Mouse (Mus musculus) kidney, postnatal 36 days (tissue): ENCODE measurements around the gene Elmo3.

Source experiments
- DNase-seq, 2 experiments: peaks; one replicate each; pipeline ENCODE4 v3.0.0; 2021 to 2022; ENCODE audit warnings: mixed read lengths in 2 of 2

Elmo3 gene

DNA sequence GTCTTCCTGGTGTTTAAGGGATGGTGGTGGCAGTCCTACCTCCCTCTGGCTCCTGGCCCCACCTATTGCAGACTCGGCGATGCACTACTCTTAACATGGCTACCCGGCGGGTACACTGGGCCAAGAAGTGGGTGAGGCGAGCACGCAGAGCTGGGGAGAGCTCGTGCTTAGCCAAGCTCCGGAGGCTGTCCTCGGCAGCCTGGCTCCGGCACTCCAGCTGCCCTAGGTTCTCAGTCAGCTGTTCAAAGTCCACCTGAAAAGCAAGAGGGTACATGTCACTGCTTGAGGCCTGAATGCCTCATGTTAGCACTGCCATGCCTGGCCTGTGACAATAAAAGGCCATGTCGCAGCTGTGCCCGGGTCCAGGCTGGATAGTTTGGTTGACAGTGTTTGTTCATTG, 24.9 kb downstream of the Elmo3 start:
- peak; percentile 41 to 54 for DNase-seq

DNA sequence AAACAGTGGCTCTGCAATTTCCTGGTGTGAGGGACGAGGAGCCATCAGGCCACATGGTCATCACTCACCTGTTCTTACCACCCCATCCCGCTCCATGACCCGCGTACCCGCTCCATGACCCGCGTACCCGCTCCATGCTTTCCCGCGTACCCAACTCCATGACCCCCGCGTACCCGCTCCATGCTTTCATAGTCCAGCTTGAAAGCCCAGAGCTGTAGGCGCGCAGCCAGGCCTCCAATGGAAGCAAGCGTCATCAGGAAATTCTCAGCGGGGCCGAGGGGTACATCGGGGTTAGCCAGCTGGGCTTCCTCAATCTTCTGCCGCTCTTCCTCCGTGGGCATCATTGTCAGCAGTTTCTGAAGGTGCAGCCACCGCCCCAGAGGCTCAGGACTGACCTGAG, 26.1 kb downstream of the Elmo3 start:
- no peak for DNase-seq

DNA sequence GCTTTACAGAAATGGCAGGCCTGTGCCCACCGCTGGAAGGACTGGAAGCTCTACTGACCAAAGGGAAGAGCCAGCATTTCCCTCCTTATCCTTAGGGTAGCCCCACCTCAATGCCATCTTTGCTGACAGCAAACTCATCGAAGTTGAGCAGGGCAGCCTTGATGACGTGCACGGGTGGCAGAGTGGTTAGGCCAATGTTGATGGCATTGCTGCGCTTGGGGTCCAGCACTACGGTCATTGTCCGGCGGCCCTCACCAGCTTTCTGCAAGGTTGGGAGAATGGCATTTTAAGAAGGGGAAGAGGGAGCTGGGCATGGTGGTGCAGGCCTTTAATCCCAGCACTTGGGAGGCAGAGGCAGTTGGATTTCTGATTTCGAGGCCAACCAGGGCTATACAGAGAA, 26.5 kb downstream of the Elmo3 start:
- DNase-seq = no peak

DNA sequence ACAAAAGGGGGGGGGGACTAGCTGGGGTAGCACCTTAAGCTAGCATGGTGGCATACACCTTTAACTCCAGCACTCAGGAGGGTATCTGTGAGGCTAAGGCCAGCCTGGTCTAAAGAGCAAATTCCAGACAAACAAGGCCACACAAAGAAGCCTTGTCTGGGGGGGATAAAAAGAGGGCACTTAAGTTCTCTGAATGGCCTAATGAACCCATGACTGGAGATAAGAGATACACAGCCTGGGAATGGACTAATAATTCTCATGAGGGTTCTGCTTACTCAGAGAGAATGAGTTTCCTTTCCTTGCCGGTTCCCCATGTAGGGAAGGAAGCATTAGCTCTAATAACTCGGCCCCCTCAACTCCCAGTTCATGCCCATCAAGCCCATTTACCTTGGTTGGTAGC, 27.1 kb downstream of the Elmo3 start:
- DNase-seq = no peak

DNA sequence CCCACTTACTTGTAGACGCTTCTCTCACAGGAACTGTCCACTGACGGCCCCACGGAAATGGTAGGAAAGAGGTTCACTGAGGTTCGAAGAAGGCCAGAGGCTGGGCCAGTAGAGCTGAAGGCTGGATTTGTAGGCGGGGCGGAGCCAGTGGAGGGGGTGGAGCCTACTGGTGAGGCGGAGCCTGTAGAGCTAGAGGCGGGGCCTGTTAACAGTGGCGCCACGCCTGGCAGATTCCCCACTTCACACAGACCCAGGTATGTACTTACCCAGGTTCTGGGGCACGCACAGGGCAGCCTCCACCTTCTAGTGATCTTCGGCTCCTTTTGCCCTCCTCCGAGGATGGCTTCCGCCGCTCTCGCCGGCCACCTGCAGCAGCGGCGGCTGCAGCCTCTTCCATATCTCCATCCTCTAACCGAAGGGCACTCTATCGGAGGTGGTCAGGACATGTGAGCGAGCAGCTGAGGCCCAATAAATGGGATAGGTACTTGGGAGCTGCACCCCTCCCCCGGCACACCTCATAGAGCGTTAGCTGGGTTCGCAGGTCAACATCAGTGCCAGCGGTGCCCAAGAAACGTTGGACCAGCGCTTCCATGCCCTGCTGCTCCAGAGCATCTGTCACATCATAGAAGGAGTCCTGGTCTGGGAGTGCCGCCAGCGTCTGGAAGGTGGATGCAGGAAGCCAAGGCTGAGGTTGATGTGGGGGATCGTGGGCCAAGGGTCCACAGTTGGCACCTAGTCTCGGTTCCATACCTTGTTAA, 31.2 kb downstream of the Elmo3 start:
- peak in 1 of 2 experiments; percentile 46 for DNase-seq

DNA sequence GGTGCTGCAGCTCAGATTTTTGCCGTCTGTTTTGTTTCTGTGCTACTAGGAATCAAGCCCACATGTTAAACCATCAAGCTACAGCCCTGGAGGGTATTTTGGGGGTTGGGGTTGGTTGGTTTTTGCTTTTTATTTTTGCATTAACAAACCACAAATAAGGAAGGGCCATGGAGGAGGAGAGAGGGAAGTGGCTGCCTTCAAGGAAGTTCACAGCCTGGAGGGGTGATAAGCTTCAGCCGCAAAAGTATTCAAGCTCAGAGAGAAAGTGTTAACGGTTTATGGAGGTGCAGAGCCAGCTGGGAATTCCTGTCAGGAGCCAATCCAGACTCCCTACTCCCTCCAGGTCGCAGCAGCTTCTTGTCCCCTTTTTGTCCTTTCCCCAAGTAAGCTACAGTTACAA, 33.6 kb downstream of the Elmo3 start:
- DNase-seq = no peak

DNA sequence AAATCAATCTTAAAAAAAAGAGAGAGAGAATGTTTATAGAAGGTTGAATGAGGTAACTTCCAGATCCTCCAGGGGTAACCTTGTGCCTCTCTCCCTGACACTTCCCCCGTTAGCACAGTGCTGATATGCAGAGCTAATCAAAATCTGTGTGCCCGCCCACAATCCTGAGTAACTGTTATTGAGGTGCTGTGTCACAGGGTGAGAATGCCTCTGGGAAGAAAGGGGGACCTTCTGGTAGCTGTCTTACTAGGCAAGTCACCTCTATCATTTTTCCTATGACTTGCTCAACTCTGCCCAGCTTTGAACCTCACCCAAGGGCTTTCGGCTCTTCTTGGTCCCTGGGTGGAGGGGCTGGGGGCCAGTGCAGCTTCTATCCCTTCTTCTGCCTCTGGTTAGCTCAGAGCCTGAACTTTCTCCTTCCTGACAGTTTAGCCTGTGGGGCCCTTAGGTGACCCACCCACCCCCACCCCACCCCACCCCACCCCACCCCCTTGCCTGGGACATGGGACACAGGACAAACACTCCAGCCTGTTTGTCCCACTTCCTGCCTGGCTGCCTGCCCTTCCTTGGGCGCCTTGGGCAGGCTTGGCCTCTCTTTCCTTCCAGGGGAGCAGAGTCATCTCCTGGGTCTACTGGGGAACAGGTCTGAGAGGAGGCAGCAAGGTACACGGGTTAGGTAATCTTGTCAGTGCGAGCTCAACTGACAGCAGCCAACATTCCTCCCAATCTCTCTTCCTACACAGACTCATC, 34.7 kb downstream of the Elmo3 start:
- peak; percentile 64 to 73 for DNase-seq

DNA sequence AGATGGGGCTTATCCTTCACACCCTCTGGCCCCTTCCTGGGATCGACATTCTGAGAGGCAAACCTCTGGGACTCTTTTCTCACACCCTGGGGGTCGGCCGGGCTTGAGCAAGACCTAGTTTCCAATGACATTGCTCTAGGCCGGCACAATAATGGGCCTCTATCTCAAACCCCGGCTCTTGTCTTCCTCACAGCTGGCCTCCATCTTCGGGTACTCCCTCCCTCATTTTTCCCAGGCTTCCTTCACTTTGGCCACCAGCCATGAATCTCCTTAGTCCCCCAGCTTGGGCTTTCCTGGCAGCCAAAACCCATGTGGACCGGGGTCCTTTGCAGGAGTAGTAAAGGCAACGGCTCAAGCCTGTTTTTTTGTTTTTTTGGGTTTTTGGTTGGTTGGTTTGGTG, 36.0 kb downstream of the Elmo3 start:
- DNase-seq = no peak

DNA sequence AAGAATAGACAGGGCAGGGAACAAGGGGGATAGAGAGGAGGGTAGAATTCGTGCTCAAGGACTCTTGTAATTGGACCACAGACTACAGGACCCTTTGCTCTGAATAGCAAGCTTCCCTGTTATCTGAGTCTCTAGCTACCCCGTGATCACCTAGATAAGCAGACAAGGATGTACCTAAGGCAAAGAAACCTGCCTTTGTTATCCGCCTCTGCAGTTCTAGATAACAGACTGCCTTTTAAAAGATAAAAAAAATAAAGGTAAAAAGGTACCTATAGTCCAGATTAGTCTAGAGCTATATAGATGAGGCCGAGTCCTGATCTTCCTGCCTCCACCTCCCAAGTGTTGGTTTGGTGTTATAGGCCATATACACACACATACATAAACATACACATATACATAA, 37.4 kb downstream of the Elmo3 start:
- no peak for DNase-seq

DNA sequence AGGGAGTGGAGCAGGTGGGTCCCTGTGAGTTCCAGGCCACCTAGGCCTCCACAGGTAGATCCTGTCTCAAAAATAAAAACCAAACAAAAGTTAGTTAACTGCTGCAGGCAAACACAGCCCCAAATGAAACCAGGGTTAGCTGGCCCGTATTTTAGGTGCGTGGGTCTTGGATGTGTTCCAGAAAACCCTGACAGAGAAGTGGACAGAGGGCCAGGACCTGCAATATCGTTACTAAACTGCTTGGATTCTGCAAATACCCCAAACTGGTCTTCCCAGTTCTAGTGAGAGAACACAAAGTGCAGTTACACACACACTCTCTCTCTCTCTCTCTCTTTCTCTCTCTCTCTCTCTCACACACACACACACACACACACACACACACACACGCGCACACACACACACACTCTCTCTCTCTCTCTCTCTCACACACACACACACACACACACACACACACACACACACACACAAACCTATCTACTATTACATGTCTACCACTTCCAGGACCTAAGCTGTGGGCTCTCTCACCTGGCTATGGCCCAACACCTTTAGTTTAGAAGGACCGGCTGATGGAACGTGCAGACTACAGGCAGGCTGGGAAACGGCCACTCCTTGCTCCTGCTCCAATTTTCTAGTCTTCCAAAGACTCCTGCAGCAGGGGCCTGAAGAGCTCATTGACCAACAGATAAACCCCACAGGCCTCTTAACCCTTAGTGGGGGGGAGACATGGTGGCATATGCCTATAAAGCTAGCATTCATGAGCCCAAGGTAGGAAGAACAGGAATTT, 38.6 kb downstream of the Elmo3 start:
- DNase-seq = no peak

DNA sequence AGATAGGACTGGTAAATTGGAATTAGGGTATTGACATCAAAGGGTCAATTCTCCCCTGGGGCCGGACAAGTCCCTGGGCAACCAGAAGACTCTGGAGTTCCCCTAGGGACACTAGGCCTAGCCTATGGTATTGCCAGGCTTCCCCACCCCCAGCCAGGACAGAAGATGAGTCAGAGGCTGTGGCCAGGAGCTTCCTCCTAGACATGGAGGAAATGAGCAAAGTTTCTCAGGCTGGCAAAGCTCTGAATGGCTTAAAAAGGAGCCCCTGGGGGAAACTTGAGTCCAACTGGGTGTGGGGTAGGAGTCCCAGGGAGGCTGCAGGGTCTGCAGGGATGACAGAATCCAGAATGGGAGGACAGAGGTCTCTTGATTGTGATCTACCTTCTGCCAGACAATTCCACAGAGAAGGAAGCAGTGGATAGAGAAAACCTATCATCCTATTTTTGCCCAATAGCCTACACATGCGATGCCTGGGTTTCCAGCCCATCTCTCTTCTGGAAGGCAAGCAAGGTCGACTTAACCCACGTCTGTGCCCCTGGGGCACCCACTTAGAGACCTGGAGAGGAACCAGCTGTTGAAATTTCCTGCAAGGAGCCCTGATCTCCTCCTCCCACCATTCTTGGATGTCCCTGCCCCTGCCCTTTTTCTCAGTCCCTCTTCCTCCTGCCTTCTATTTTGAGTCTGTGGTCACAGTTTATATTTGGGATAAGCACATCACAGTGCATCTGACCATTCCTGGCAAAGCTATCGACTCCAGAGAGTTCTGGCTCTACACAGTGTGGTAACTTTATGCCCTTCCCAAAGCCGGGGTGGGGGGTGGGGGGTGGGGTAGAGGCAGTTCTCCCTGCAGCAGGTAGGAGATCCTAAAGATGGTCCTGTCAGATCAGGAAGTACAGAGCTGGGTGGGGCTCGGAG, 39.9 kb downstream of the Elmo3 start:
- peak; percentile 63 to 69 for DNase-seq

DNA sequence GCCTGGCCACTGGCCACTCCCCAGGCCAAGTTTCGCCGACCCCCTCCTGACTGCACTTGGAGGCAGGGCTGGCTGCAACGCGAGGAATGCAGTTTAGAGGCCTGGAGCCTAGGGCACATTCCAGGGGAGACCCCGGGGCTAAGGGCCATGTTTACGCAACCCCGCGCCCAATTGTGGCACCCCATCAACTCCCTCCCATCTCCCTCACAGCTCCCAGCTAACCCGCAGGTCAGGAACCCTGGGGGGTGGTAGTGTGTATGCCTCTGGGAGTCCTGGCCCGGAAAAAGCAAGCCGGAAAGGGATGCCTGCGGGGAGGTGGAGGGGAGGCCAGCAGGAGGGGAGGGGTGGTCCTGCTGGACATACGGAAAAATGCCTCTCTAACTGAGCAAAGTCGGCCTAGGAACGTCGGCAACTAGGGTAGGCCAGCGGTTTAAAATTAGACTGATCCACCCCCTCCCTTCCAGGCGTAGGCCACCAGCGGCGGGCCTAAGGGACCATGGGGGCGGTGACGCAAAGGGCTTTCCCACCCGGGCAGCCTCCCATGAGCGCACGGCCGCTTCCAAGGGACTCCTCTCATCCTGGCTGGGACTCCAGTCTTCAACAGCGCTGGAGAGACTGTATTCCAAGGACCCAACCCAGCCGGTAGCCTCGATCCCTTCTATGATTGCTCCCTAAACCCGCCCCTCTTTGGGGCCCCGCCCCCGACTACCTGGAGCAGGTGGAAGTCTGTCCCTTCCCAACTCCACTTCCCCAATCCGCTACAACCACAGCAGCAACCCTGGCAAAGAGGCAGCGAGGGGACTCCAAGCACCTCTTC, 41.4 kb downstream of the Elmo3 start:
- peak; percentile 82 to 86 for DNase-seq

DNA sequence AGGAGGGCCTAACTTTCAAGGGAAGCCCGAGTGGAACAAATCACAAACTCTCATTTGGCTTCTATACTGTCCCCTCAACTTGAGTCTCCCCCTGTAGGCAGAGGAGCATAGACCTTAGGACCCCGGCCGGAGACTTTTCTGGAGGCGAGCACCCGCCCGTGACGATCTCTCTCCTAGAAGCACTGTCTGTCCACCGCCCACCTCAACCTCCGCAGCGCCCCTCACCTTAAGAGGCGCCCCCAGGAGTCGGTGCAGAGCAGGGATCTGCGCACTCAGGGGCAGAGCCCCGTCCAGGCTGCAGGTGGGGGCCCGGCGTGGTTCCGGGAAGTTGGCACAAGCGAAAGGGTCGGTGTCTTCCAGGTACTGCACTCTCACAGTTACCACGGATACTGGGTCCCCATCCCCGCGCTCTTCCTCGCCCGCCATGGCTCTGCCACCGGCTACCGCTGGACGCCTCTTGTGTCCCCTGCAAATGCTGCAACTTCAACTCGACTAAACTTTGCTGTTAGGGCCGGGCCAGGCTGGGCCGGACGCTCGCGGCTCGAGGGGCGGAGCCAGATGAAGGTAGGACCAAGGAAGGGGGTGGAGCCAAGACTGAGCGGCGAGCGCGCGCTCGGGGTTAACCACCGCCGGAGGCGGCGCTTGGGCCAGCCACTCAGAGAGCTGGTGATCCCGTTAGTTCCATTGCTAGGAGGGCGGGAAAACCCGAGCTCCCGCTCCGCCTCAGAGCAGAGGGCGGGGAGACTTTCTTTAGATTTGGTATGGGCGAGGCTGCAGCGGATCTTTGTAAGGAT, 42.2 kb downstream of the Elmo3 start, which contains the start of gene Fhod1:
Fhod1 (minus strand) TSS at position 526 of the 794 bp plus-strand sequence.
- peak; percentile 99 for DNase-seq

DNA sequence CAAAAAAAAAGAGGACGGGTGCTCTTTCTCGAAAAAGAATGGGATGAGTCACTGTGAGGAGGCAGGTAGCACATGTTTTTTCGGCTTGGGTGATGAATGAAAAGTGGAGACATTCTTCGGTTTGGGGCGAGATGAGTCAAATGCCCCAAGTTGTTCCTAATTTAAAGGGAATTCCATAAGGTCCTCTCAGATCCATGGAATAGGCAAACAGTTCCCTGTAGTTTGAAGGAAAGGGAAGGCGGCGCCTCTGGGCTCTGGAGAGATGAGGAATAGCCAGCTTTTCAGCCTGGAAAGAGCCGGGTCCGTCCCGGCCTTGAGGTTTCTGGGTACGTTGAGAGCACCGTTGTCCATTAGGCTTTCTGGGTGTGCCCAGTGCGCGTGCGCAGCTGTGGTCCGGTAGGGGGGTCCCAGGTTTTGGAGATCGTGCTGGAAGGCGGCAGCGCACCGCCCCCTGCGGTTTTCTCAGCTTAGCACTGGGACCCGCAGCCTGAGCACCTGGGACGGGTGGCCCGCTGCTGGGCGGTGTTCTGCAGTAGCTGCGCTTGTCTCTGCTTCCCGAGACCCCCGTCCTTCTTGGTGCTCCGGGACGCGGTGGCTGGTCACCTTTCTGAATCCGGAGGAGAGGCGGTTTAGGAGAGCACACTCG, 43.2 kb downstream of the Elmo3 start, which contains the start of gene Slc9a5:
Slc9a5 (plus strand) TSS at position 394 of the 646 bp plus-strand sequence.
- peak in 1 of 2 experiments; percentile 64 for DNase-seq

DNA sequence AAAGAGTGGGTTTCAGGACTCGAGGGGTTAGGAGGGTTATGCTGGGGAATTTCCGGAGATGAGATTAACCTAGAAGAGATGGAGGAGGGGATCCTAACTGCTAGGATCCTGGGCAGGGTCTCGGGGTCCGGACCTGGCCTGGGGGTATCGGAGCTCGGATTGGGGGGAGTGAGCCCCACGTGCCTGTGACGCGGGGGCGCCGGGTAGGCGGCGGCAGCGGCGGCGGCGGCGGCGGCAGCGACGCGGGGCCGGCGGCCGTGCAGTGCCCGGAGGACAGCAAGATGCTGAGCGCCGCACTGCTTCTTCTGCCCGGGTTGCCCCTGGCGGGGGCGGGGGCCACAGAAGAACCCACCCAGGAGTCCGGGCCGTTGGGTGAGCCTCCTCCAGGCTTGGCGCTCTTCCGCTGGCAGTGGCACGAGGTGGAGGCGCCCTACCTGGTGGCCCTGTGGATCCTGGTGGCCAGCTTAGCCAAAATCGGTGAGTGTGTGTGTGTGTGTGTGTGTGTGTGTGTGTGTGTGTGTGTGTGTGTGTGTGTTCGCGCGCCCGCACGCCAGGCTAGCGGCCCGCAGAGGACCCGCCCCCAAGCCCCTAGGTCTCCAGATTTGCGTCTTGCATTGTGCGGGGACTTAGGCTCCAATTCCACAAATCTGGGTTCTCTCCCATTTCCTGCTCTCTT, 43.8 kb downstream of the Elmo3 start:
- no peak for DNase-seq

DNA sequence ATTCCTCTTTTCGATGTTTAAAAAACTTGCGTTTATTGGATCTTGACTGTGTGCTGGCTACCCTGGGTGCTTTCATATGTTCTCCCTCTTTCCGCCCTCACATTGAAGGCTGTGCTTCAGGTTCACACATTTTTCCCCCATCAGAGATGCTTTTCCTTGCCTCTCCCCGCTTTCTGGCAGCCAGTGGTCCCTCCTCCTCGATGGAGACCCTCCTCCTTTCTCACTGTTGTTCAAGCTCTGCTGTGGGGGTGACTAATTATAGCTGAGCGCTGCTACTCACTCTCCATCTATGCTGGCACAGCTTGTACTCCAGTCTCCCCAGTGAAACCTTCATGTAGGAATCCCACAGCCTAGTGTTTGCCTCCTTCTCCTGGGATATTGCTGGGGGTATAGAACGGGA, 44.8 kb downstream of the Elmo3 start:
- no peak for DNase-seq

DNA sequence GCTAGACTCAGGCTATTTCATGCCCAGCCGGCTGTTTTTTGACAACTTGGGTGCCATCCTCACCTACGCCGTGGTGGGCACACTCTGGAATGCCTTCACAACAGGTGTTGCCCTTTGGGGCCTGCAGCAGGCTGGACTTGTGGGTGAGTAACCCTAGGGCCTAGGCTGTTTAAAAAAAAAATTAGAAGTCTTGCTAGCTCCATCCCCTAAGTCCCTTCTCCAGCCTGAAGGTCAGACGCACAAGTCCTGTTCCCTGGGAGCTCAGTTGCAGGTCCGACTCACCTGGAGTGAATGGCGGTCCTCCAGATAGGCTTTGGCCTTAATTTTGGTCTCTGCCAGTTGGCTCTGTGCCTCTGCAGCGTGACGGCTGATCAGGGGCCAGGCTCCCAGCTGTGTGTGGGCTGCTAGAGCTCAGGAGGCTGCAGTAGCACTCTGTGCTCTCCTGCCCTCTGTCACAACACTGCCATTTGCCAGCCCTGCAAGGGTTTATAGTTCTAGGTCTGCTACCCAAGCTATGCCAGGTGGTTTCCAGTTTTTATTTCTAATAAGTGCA, 48.3 kb downstream of the Elmo3 start:
- DNase-seq = no peak

DNA sequence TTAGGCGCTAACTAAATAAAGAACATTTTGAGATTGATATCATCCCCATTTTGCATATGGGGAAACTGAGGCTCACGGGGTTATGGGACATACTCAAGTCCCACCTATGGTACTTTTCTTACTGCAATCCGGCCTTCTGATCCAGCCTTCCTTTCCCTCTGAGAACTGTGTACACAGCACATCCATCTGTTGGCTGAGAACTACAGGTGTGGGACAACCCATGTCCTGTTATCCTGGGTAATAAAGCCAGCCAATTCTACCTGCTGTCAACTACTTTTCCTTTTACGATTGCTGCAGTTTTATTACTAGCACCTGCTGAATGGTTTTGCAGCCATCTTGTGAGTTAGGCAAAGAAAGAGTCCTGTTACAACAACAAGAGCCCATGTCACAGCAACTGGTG, 49.1 kb downstream of the Elmo3 start:
- no peak for DNase-seq
